Mouse (Mus musculus) layer of hippocampus, postnatal 10 days (tissue): ENCODE data around the gene Gatd1. TPM values are rescaled to one million over a fixed set of nuclear protein-coding genes. Genes with fewer than 3 reads are reported as not detected.
A peak's percentile ranks its signal among the peaks of the same experiment; 100 is the strongest.

ENCODE experiments used
- DNase-seq, 2 experiments: peaks; one replicate each; pipeline ENCODE4 v3.0.0; 2021; ENCODE audit warnings: low spot score in 2 of 2
- total RNA-seq, 2 experiments: library from RNA; stranded (reverse); gene quantifications; 2 replicates each; pipeline ENCODE4 v1.2.3; 2021

Gatd1 gene
- total RNA-seq, 2 experiments from 2014 or later: 34.4 to 39.3 TPM

DNA sequence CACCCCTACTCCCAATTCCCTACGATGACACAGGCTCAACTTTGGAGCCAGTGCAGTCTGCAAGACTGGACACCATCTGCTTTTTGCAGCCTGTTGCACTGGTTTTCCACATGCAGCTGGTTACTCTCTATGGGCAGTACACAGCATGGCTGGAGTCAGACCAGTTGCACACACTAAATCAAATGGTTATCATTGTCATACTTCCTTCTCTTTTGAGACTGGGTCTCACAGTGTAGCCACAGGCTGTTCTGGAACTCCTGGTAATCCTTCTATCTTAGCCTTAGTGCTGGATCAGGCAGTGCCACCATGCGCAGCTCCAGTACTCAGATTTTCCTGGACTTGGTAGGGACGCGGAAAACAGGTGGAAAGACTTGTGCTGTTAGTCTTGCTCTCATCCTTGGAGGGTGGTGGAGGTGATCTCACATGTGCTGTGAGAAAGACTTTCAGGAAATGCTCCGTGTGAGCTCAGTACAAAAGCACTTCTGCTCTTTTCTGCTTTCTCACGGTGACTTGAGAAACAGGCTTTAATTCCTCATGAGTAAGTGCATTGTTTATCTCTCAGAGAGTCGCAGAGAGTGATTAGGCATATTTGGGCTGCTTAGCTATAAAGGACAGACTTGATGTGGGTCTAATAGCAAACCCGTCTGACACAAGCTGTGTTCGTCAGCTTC is 21.2 kb downstream of the Gatd1 start:
- no peak for DNase-seq

DNA sequence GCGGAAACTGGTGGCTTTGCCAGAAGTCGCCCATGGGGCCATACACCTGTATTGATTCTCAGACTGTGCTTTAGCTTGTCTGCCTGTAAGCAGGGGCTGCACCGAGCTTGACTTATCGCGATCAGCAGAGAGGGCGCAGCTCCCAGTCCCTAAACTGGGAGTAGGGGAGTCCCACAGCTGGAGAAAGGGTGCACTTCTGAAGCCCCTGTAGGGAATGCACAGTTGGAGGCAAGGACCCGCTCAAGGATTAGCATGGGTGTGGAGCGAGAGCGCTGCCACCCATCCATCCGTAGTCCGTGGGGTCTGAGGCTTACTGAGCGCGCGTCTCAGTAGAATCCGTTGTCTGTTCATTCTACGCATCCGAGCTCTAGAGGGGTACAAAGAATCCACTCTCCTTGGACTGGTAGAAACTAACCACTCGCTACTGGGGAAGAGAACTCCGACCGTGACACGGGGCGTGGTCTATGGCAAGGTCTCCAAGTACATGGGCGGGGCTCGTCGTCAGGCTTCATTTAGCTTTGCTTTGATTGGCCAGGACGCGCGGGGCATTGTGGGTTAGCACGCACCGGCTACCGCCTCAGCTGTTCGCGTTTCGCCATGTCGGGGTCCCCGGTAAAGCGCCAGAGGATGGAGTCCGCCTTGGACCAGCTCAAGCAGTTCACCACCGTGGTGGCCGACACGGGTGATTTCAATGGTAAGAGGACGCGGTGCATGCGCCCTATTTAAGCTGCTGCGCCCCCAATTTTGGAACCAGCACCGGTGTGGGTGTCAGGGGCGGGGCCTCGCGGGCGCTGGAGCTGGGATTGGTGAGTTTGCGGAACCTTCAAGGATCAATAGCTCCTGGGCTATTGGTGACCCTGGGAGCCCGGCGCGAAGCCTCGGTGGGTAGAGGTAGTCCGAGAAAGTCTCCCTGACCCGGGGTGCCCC is 22.0 kb downstream of the Gatd1 start, which contains the start of gene Taldo1:
TSS of gene Taldo1 (plus strand) at position 575 of the 927 bp plus-strand sequence.
- peak; percentile 93 to 96 for DNase-seq

DNA sequence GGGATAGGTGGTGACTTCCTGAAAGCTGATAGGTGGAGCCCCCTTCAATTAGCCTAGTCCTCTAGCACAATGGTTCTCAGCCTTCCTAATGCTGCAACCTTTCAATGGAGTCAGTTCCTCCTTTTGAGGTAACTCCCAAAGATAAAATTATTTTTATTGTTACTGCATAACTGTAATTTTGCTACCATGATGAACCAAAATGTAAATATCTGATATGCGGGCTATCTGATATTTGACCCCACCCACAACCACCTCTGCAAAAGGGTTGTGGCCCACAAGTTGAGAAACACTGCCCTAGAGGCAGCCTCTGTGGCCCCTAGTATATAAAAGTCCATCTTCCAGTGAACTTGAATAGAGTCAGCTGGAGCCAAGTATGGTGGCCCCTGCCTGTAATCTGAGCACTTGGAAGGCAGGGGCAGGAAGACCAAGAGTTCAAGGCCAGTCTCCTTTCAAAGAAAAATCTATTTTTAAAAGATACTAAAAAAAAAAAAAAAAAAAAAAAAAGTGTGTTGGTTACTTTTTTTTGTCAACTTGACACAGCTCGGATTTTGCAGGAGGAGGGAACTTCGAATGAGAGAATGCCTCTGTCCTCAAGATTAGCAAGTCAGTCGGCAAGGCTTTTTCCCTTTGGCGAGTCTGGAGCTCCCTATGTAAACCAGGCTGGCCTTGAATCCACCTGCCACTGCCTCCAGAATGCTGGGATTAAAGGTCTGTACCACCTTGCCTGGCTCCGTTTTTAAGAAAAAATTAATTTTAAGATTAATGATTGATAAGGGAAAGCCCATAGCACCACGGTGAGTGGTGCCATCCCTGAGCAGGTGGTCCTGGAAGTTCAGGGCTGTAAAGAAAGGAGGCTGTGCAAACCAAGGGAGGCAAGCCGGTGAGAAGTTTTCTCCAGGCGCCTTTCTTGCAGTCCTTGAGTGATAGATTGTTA is 23.3 kb downstream of the Gatd1 start:
- DNase-seq: no peak

DNA sequence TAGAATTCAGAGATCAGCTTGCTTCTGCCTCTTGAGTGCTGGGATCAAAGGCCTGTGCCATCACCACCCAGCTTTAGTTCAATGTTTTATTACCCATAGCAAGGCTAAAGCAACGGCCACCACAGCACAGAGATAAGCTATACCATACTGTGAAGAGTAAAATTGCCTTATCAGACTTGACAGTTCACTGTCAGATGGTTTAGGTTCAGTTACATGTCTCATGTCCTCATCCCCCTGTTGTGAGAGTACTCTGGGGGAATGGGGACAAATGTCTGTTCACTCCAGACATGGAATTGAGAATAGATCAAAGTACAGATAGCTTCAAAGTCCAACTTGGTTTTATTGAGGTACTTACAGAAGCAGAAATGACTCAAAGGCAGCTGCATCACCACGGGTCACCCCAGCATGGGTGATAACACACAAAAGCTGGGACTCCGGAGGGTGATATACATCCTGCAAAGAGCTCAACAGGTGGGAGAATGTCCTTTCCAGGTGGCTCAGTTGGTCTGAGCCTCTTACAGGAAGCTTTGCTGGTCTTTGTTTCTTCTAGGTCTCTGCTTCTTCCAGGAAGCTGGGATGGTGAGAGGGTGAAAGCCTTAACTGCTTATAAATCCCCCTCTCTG is 25.3 kb downstream of the Gatd1 start:
- DNase-seq: no peak

DNA sequence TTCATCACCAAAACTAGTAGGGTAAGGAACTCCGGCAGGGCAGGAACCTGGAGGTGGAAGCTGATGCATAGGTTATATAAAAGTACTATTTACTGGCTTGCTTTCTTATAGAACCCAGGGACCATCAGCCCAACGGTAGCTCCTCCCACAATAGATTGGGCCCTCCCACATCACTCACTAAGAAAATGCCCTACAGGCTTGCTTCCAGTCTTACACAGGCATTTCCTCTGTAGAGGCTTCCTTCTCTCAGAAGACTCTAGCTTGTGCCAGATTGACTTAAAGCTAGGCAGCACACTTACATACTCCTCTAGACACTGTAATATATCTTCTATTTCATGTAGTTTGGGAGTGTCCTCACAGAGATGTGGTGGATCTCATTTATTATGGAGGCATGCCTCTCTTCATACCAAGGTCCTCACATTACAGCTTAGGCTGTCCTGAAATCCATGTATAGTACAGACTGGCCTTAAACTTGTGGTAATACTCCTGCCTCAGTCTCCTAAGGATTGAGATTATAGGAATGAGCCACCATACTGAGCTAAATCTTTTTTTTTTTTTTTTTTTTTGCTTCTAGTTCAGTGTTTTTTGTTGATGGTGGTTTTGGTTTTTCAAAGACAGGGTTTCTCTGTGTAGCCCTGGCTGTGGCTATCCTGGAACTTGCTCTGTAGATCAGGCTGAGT is 26.0 kb downstream of the Gatd1 start:
- no peak for DNase-seq

DNA sequence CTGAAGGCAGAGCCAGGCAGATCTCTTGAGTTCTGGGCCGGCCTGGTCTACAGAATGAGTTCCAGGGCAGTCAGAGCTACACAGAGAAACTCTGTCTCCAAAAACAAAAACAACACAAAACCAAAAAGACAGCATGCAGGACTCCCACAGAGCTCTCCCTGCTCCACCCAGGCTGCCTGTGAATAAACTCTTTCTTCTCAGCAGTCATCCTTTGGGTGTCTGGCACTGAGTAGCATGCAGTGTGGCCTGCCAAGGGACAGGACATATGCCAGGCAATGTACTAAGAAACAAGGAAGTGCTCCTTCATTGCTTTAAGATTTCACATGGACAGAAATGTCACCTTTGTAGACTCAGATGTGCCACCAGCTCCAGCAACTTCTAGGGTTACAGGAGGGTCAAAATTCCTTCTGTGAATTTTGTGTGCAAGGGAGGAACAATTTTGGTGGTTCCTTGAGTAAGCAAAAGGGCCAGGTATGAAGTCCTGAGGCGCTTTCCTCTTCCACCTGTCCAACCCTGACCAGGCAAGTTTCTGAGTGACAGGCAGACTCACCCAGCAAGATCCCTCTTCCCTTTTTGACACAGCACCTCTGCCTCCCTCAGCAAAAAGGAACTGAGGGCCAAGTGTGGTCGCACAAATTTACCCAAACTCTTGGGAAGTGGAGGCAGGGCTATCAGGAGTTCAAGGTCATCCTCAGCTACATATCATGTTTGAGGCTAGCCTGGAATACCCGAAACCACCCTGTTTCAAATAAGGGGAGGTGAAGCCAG is 32.7 kb downstream of the Gatd1 start:
- no peak for DNase-seq

DNA sequence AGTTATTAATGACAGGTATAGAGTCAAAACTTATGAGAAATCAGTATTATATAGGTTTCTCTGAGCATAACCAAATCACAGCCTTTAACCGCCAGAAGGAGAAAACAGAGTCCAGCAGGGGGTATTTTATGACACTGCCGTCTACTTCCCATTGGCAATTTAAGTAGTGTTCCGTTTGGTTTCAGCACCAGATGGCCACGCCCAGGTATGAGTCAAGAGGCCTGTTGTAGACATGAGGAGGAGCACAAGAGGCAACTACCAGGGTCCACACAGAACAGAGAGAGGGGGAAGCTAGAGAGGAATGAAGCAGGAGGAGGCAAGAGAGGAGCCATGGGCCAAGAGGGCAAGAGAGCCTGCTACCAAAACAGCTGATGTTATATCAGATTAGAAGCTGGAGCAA is 34.4 kb downstream of the Gatd1 start:
- no peak for DNase-seq

DNA sequence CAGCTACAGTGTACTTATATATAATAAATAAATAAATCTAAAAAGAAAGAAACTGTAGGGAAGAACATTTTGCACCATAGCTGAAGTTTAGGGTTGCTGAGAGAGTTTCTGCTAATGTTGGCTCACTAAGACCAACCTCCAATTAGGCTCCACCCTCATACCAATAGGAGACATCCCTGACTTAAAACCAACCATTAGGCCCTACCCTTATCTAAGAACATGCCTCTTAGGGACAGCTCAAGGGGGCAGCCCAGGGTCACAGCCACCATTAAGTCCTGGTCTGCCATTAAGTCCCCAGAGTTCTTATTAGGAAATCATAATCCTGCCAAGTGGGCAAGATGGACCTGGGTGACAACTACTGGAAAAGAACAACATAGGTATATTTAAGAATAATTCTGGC is 39.5 kb downstream of the Gatd1 start:
- DNase-seq: no peak

DNA sequence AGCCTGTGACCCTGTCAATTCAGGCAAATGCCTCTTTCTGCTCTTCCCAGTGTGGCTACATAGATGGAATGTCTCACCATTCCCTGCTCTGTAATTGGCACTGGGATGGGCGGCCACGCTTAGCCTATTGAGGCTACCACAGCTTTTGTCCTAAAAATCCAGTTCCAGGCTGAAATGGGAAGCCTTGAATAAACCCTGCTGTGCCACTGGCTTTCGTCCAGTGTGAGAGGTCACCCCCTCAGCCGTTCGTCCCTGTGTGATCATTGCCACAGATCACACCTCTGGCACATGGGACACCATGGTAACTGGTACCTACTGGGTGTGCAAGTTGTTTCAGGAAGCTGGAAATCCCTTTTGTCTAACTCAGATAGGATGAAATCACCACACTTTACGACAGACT is 40.3 kb downstream of the Gatd1 start:
- no peak for DNase-seq

DNA sequence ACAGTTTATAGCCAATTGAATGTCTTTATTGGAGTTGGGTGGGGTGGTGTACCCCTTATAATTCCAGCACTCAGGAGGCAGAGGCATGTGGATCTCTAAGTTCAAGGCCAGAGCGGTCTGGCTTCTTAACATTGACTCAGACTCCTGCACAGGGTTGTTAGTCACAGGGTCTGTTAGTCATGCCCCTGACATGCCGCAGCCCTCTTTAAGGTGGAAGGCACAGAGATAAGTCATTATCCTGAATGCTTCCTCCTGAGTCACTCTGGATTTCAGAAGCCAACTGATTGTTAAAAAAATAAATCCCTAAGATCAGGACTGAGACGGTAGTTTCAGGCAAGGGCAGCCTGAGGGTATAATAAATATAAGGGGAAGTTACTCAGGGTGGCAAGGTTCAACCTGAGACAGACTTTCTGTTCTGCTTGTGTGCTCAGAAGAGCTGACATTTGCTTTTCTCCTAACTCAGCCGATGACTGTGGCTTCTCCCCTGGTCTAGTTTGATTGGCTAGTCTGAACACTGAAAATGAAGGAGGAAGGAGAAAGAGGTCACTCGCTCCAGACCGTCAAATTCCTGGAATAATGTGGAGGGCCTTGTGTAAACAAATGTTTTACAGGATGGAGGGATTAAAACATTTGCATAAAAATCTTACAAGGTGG is 41.9 kb downstream of the Gatd1 start:
- DNase-seq: no peak

DNA sequence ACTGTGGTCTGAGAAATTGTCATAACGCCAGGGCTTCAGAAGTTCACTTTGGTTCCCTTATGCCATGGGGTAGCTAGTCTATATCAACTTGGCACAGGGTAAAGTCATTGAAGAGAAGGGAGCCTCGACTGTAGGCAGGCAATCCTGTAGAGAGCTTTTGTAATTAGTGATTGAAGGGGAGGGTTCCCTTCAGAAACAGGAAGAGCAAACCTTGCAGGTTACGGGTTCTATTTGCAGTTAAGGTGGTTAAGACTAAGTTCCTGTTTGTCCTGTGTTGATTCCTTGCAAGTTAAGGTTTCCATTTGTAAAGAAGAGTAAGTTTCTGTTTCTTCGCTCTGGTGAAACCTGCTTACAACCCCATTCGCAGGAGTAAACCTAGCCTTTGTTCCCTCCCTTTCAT is 44.0 kb downstream of the Gatd1 start:
- DNase-seq: no peak

DNA sequence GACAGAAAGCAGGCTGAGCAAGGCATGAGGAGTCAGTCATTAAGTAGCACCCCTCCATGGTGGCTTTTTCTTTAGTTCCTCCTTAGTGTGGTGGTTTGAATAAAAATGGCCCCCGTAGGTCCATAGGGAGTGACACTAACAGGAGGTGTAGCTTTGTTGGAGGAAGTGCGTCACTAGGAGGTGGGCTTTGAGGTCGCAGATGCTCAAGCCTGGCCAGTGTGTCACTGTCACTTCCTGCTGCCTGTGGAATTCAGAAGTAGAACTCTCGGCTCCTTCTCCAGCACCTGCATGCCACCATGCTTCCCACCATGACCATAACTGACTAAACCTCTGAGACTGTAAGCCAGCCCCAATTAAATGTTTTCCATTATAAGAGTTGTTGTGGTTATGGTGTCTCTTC is 46.6 kb downstream of the Gatd1 start:
- DNase-seq: no peak

DNA sequence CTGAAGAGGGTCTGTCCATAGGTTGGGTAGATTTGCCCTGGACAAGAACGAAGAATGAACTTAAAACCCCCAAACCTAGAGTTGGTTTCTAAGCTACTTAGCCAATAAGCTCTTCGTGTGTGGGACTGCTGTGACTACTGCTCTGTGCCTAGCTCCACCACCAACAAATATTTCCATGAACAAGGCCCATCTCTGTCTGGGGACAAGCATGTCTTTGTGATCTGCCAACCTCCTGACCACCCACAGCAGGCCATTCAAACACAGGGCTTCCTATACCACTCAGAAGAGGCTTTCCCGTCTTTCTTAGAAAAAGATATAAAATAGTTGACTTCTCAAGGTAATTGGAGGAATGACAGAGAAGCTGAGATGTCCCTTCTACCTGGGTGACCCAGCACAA is 48.9 kb downstream of the Gatd1 start:
- DNase-seq: no peak

DNA sequence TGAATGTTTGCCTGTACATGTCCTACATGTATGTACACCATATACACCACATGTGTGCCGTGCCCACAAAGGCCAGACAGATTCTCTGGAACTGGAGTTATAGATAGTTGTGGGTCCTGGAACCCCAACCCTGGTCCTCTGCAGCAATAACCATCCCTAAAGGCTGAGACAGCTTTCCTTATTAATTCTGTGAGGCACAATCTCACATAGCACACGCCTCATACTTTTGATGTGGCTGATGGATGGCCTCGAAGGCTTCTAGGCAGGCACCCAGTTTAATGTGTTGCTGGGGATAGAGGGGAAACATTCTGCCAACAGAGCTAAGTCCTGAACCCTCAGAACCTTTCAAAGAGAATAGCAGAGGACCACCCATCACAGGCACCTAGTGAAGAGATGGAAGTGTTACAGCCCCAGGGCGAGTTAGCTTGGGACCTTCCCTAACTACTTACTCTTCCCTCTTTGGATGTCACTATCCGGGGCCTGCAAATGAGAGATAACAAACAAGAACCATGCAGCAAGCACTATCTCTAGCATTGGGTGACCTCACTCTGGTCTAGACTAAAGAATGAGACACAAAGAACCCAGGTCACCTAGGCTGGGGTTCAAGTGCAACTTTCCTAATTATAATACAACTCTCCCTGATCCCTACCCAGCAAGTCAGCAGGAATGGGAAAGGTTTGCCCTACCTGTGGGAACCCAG is 49.4 kb downstream of the Gatd1 start:
- DNase-seq: no peak

DNA sequence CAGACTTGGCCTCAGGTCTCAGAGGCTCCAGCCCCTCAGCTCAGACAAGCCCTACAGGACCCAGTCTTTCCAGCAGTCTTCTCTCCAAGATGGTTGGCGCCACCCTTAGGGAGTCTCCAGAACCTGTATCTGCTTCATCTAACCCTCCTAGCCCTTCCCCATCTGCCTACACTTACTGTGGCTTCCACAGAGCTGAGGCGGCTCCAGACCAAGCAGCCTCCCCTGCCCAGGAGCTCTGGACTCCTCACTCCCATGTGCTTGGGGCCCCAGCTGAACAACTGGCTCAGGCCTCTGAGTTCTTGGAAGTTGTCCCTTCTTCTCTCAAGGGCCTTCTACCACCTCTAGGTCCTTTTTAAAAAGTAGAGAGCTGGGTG is 50.2 kb downstream of the Gatd1 start:
- DNase-seq: no peak

DNA sequence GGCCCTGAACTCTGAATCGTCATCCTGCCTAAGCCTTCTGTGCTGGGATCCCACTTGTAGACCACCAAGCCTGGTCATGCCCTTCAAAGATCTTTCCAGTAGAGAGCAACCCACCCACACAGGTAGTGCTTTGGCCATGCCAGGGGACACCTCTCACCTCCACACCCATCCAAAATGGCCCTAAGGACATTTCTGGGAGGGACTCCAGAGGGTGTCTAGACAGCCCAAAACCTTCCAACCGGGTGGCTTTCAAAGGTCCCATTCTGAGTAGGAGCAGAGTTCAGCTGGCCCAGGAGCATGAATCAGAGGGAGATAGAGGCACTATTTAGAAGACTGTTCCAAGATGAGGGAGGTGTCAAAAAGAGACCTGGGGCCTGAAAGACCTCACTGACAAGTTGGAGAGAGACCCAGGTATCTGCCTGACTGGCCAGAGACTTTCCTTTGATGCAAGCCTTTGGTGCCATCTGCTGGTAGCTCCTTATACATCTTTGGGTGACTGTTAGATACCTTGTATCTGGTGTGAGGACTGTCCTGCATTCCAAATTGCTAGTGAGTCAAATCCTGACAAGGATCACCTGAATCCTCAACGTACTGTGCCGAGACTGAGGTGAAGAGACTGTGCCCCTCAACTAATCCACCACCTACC is 50.7 kb downstream of the Gatd1 start:
- DNase-seq: peak; percentile 80 to 85

DNA sequence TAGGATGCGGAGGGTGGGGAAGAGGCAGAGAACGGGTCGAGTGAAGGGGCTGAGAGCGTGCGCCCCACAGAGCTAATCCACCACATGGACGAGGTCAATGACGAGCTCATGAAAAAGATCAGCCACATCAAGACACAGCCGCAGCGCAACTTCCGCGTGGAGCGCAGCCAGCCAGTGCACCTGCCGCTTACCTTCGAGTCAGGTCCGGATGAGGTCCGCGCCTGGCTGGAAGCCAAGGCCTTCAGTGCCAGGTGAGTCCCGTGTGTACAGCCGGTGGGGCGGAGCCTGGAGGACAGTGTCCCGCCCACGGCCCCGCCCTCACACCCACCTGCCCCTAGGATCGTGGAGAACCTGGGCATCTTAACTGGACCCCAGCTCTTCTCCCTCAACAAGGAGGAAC is 52.4 kb downstream of the Gatd1 start:
- no peak for DNase-seq
